Comparison of ENCODE assay signal across 7 mouse cellular contexts in the genomic region with DNA sequence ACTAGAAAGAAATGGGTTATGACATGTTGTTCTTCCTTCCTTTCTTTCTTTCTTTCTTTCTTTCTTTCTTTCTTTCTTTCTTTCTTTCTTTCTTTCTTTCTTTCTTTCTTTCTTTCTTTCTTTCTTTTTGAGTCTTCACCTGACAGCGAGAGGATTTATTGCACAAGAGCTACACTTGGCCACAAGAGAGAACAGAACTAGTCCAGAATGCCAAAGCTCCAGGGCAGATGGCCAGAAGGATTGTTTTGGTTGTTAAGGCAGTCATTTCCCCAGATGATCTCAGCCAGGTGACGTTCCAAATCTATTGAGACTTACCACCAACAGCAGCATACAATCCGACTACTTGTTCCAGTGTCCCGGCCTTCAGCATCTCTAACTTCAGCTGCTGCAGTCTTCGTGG.
"Had no signal": no experiment of that assay in that cellular context is flagged by ENCODE, and none has a peak within 500 bp of the region (broad histone marks: within the 10 kb centered on the region; RNA-seq: fewer than 3 reads in every experiment).

No protein-coding gene starts in this region.

- ATAC-seq: liver, postnatal 0 days had no signal

- DNase-seq: kidney, postnatal 25 days; liver, embryonic 13.5 days; liver, postnatal 0 days; lung, postnatal 14 days; midbrain, embryonic 14.5 days; right cerebral cortex, postnatal 14 days; thymus, postnatal 4 days had no signal
